Mouse (Mus musculus) limb, embryonic 13.5 days (tissue): Measurements from ENCODE around the gene Stxbp3. TPM values are rescaled to one million over a fixed set of nuclear protein-coding genes. Genes with fewer than 3 reads are reported as not detected.
A peak's percentile ranks its signal among the peaks of the same experiment; 100 is the strongest.

Experiments
- ATAC-seq: fragments of 200-750 bp; cut with Nextera tagmentation; 2 replicates; pipeline ENCODE4 v1.8.0; 2017; ENCODE audit warnings: low read depth, moderate number of reproducible peaks, moderate TSS enrichment; ENCODE audit not compliant: low FRiP score
- H3K27ac ChIP-seq: fragments of 300-500 bp; sonication (generic); 2 replicates; pipeline ENCODE4 v1.5.1; 2015; ENCODE audit warnings: inconsistent platforms, mild to moderate bottlenecking, moderate library complexity
- H3K27me3 ChIP-seq: fragments of 300-500 bp; sonication (generic); 2 replicates; pipeline ENCODE4 v1.6.1; 2015; ENCODE audit warnings: mild to moderate bottlenecking, inconsistent platforms
- H3K36me3 ChIP-seq: fragments of 300-500 bp; sonication (generic); 2 replicates; pipeline ENCODE4 v1.6.1; 2015; ENCODE audit warnings: inconsistent platforms, mild to moderate bottlenecking, moderate library complexity
- H3K4me1 ChIP-seq: fragments of 300-500 bp; sonication (generic); 2 replicates; pipeline ENCODE4 v1.6.1; 2015; ENCODE audit warnings: inconsistent platforms
- H3K4me2 ChIP-seq: fragments of 300-500 bp; sonication (generic); replicated peaks from 2 replicates; pipeline ENCODE4 v1.6.1; 2015; ENCODE audit warnings: inconsistent platforms, mild to moderate bottlenecking, moderate library complexity
- H3K4me3 ChIP-seq: fragments of 300-500 bp; sonication (generic); 2 replicates; pipeline ENCODE4 v1.5.1; 2015; ENCODE audit warnings: moderate library complexity, mild to moderate bottlenecking, inconsistent platforms
- H3K9ac ChIP-seq: fragments of 300-500 bp; sonication (generic); 2 replicates; pipeline ENCODE4 v1.6.1; 2015; ENCODE audit warnings: mild to moderate bottlenecking, inconsistent platforms
- H3K9me3 ChIP-seq: fragments of 300-500 bp; sonication (generic); 2 replicates; pipeline ENCODE4 v1.6.1; 2016; ENCODE audit warnings: inconsistent platforms
- WGBS: fragments of 180-500 bp; shearing (Covaris S2); methylation state at CpG from one replicate; pipeline ENCODE4 v1.1.7; 2015; 5-methylcytosine and 5-hydroxymethylcytosine counted together
- polyA plus RNA-seq: library from polyadenylated mRNA; unstranded; fragments of >200 nt; fragmentation: Nextera tagmentation; extraction: Ambion mirVana; gene quantifications from 2 replicates; pipeline ENCODE4 v1.2.1, GENCODE M21; 2015

Stxbp3 gene
- polyA plus RNA-seq, 1 experiment from 2014 or later, result 38.8 TPM

GRCm38 (mm10) chr3:108755542-108755941, 84.8 kb downstream of the Stxbp3 start:
- no peak for ATAC-seq
- H3K9me3 ChIP-seq, result no peaks in the 10 kb centered on the region
- no peaks in the 10 kb centered on the region for H3K36me3 ChIP-seq
- H3K27me3 ChIP-seq, result no peaks in the 10 kb centered on the region
- H3K27ac ChIP-seq, result no peak overlapping the region
- H3K4me3 ChIP-seq, result no peak overlapping the region
- peaks cover 49% of the 10 kb centered on the region for H3K4me1 ChIP-seq
- no peak overlapping the region for H3K4me2 ChIP-seq
- H3K9ac ChIP-seq, result no peak overlapping the region
- WGBS, result 84% methylated on average over 2 of the region's 2 CpGs

GRCm38 (mm10) chr3:108754541-108754940, 85.8 kb downstream of the Stxbp3 start:
- peaks cover 42% of the 10 kb centered on the region for H3K4me1 ChIP-seq
- 83% methylated on average over 1 of the region's 1 CpGs for WGBS
- ATAC-seq, result no peak

GRCm38 (mm10) chr3:108751691-108752090, 88.6 kb downstream of the Stxbp3 start:
- Histone ChIP-seq H3K9ac (no peak overlapping the region), H3K4me2 (no peak overlapping the region), H3K4me3 (no peak overlapping the region), H3K4me1 (peaks cover 16% of the 10 kb centered on the region), H3K27me3 (no peaks in the 10 kb centered on the region), H3K36me3 (no peaks in the 10 kb centered on the region), H3K9me3 (no peaks in the 10 kb centered on the region), H3K27ac (peak overlapping the region; percentile 63)
- WGBS, result 80% methylated on average over 6 of the region's 6 CpGs
- ATAC-seq, result no peak

More at GRCm38 (mm10) chr3:108754541-108754940, 85.8 kb downstream of the Stxbp3 start:
- no peaks in the 10 kb centered on the region for H3K9me3 ChIP-seq
- no peak overlapping the region for H3K4me2 ChIP-seq
- no peaks in the 10 kb centered on the region for H3K36me3 ChIP-seq
- no peak overlapping the region for H3K9ac ChIP-seq
- H3K27me3 ChIP-seq, result no peaks in the 10 kb centered on the region
- H3K27ac ChIP-seq, result no peak overlapping the region
- H3K4me3 ChIP-seq, result no peak overlapping the region

- H3K36me3 ChIP-seq, result no peaks in the 10 kb centered on the region
- H3K27me3 ChIP-seq, result no peaks in the 10 kb centered on the region
- WGBS, result 27% methylated on average over 6 of the region's 6 CpGs
- H3K4me3 ChIP-seq, result no peak overlapping the region
- peaks cover 17% of the 10 kb centered on the region for H3K4me1 ChIP-seq
- no peak overlapping the region for H3K9ac ChIP-seq
- ATAC-seq, result peak; percentile 90; the same call in 1 of the 2 replicates
- H3K4me2 ChIP-seq, result no peak overlapping the region
- no peaks in the 10 kb centered on the region for H3K9me3 ChIP-seq
- H3K27ac ChIP-seq, result peak overlapping the region; percentile 15; the same call in 1 of the 2 replicates
These were observed 89.3 kb downstream of the Stxbp3 start for GRCm38 (mm10) chr3:108751061-108751460.

- no peak for ATAC-seq
- Histone ChIP-seq H3K9me3 (no peaks in the 10 kb centered on the region), H3K9ac (no peak overlapping the region), H3K4me2 (no peak overlapping the region), H3K27me3 (no peaks in the 10 kb centered on the region), H3K4me1 (peaks cover 29% of the 10 kb centered on the region), H3K27ac (no peak overlapping the region), H3K36me3 (no peaks in the 10 kb centered on the region), H3K4me3 (no peak overlapping the region)
- WGBS, result 68% methylated on average over 4 of the region's 4 CpGs
These were observed 96.3 kb downstream of the Stxbp3 start for GRCm38 (mm10) chr3:108744060-108744459.

Other genes with a start within 250 kb of the Stxbp3 start
- gene Wdr47, start 249.2 kb downstream of the Stxbp3 start, polyA plus RNA-seq, result 12.4 and 12.6 TPM in 2 replicates
- gene Clcc1, start 186.6 kb downstream of the Stxbp3 start, polyA plus RNA-seq, result 88.4 and 91.0 TPM in 2 replicates
- gene Gpsm2, start 118.2 kb downstream of the Stxbp3 start, polyA plus RNA-seq, result 96.7 and 103 TPM in 2 replicates
- 1.8 TPM in 2 replicates for gene Aknad1, start 100.9 kb downstream of the Stxbp3 start, polyA plus RNA-seq
- 0.09 and 0.23 TPM in 2 replicates for gene Fndc7, start 49.5 kb upstream of the Stxbp3 start, polyA plus RNA-seq
- gene Prpf38b, start 71.2 kb upstream of the Stxbp3 start, polyA plus RNA-seq, result 82.3 and 90.7 TPM in 2 replicates
- gene Henmt1, start 99.3 kb upstream of the Stxbp3 start, polyA plus RNA-seq, result 0.92 and 1.2 TPM in 2 replicates
- 0.74 TPM in 1 of 2 replicates, not detected in the other for gene Gm9857, start 99.9 kb upstream of the Stxbp3 start, polyA plus RNA-seq
- gene Fam102b, start 187.1 kb upstream of the Stxbp3 start, polyA plus RNA-seq, result 7.5 and 7.8 TPM in 2 replicates
- gene Slc25a54, start 239.9 kb upstream of the Stxbp3 start, polyA plus RNA-seq, result not detected in 2 replicates